Mouse (Mus musculus) right cerebral cortex, postnatal 4 days (tissue): ENCODE data around the gene Tusc2.
"Not testable (repeated sequence)": the region's sequence is repeated elsewhere in the genome, so short reads cannot be mapped to it uniquely, and the experiment has no call there.

Experiments
- DNase-seq: peaks from one replicate; pipeline ENCODE4 v3.0.0-alpha.2; 2022

Gene Tusc2

DNA sequence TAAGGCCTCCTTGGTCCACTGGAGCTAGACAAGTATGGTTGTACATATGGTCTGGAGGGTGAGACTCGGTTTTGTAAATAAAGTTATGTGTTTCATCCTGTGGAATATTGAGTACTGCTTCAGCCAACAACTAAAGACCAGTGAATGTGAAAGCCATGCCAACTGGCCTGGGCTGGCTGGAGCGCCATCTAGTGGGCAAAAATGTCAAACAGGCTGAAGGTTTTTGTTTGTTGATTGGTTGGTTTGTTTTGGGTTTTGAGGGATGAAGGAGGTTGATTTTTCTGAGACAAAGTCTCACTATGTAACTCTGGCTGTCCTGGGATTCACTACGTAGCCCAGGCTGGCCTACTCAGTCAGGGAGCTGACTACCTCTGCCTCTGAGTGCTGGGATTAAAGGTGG, 17.5 kb upstream of the Tusc2 start:
- DNase-seq: peak; percentile 82

DNA sequence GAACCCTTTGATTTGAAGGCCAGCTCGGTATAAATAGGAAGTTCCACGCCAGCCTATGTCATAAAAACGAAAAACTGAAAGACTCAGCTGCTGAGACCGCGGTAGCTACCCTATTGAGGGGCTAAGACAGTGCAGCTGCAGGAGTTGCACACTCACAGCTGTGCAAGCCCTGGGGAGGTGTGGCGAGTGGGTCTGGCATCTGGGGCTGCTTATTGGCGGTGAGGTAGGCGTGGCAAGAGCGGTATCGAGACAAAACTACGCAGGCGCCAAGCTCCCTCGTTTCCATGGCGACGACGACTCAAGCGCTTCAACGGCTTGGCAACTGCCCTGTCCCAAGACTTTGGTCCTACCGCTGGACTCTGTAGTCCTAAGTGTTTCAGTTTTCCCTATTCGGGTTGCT, 16.0 kb upstream of the Tusc2 start, which contains the start of gene Zmynd10:
TSS of gene Zmynd10 (plus strand) at position 273 of the 400 bp plus-strand sequence.
- DNase-seq: peak; percentile 87

DNA sequence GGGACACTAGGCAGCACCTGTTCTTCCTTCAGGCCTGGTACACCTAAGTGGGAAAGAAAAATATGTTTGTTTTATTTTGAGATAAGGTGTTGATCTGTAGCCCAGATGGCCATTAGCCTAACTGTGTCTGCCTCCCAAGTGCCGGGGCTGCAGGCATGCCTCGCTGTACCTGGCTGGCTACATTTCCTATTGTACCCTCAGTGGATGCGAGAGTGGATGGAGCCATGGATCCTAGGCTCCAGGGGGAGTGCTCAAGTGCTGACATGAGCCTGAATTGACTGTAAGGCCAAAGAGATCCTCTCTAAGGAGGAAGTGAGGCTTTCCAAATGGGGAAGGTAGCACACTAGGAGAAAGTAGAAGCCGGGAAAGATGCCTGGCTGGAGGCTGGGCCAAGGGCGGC, 15.1 kb upstream of the Tusc2 start:
- DNase-seq: no peak

DNA sequence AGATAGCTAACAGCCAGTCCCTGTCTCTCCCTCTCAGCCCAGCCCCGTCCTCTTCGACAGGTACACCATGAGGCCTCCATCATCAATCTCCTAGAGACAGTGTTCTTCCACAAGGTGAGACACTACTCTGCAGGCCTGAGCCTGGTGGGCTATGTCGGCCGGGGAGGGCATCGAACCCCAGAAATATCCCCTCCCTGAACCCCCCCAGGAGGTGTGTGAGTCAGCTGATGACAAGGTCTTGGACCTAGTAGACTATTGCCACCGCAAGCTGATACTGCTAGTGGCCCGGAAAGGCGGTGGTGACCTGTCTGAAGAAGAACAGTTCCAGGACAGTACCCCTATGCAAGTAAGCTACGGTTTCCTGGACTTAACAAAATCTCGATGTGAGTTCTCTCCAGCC, 14.2 kb upstream of the Tusc2 start:
- DNase-seq: no peak

DNA sequence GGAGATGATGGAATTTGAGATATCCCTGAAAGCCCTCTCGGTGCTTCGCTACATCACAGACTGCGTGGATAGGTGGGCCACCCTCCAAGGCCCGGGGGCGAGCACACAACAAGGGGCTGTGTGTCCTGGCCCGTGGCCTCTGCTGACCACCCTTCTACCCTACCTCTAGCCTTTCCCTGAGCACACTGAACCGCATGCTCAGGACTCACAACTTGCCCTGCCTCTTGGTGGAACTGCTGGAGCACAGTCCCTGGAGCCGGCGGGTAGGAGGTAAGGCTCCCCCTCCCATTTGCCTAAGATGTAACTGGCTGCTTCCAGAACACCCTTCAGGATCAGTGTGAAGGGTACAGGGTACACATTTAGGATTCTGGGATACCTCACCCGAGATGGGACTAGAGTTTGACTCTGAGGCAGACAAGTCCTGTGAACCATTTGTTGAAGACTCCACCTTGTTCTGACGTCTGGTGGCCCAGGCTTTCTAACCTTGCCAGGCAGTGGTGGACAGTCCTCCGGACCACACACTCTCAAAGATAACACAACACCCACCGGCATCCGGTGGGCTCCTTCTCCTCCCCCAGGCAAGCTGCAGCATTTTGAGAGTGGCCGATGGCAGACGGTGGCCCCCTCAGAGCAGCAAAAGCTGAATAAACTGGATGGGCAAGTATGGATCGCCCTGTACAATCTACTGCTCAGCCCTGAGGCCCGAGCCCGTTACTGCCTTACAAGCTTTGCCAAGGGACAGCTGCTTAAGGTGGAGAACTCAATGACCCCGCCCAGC, 13.6 kb upstream of the Tusc2 start:
- DNase-seq: no peak

DNA sequence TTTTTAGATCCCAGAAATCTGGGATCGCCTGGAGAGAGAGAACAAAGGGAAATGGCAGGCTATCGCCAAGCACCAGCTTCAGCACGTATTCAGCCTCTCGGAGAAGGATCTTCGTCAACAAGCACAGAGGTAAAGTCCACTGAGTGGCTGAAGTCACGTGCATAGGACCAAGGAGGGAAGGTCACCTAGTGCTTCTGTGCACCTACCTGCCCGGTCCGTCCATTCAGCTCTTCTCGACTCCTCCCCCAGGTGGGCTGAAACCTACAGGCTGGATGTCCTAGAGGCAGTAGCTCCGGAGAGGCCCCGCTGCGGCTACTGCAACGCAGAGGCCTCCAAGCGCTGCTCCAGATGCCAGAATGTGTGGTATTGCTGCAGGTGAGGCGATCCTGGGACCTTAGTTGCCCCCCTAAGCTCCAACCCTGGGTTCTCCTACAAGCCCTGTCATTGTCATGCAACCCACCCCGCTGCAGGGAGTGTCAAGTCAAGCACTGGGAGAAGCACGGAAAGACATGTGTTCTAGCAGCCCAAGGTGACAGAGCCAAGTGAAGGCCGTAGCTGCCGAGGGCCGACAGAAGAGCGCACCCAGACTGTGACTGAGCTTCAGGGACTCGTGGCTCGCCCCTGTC, 12.5 kb upstream of the Tusc2 start:
- DNase-seq: no peak

DNA sequence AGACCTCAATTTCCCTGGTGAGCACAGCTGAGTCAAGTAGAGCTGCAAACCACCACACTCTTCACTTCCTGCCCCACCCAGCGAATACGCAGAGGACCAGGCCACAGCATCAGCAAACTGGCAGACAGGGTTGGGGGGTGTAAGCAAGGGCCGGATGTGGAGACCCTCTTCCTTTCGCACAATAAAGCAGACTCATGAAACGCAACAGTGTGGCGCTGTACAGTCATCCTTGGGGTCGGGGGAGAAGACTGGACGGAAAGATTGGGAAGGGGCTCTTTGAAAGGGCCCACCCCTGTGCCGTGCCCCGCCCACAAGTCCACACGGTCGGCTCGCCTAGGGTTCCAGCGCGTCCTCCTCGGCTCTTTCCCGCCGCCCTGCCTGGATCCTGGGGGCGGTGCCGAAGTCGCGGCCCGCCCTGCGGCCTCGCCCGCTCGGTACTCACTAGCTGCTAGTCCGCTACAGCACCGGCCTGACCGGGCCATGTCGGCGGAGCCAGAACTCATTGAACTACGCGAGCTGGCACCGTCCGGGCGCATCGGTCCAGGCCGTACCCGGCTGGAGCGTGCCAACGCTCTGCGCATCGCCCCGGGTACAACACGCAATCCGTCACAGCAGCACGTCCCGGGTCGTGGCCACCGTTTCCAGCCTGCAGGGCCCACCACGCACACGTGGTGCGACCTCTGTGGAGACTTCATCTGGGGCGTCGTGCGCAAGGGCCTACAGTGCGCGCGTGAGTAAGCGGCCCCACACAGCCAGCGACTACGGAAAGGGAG, 11.8 kb upstream of the Tusc2 start, which contains the start of gene Rassf1:
TSS of gene Rassf1 (plus strand) at position 439 of the 773 bp plus-strand sequence.
- no peak for DNase-seq

DNA sequence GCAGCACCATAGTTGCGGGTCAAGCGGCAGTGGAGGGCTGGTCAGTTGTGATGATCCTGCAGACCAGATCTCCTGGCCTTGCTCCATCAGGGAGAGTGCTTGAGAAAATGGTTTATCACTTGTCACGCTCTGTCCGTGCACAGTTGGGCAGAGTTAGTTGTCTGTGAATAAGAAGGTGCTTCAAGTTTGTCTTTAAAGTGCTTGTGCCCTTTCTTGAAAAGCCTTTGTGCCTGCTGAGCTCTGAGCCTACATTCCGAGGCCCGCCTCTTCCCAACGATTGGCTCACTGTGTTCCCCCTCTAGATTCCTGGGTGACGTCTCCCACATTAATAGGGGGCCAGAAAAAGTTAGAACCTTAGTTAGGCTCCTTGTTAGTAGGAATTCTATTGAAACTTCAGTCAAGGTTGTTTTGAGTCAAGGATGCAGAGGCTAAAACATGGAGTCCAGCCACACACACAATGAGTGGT, 11.1 kb upstream of the Tusc2 start:
- DNase-seq: no peak

DNA sequence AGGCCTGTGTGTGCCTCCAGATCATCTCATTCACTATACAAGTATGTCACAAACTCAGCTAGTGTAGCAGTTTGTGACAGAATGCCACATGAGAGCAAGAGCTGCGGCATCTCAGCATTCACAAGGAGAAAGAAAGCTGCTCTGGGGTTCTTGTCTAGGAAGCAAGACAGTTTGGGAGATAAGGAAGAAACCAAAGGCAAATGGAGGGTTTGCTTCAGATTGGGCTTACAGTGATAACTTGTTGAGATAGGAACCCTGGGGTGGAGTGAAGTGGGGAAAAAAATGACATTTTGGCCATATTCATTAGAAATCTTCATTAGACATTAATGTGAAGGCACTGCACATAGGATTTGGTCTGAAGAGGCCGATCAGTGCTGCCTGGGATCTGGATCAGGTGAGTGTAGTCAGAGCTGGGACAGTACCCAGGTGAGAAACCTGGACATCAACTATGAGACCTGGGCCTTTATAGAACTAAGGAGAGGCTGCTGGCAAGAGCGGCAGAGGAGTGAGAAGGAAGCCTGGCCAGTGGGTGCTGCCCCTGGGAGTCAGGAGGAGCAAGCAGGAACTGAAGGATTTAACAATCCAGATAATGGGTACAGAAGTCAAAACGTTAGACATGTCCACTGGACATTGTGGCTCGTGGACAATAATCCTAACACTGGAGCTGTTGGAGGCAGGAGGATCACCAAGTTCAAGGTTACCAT, 10.2 kb upstream of the Tusc2 start:
- no peak for DNase-seq

DNA sequence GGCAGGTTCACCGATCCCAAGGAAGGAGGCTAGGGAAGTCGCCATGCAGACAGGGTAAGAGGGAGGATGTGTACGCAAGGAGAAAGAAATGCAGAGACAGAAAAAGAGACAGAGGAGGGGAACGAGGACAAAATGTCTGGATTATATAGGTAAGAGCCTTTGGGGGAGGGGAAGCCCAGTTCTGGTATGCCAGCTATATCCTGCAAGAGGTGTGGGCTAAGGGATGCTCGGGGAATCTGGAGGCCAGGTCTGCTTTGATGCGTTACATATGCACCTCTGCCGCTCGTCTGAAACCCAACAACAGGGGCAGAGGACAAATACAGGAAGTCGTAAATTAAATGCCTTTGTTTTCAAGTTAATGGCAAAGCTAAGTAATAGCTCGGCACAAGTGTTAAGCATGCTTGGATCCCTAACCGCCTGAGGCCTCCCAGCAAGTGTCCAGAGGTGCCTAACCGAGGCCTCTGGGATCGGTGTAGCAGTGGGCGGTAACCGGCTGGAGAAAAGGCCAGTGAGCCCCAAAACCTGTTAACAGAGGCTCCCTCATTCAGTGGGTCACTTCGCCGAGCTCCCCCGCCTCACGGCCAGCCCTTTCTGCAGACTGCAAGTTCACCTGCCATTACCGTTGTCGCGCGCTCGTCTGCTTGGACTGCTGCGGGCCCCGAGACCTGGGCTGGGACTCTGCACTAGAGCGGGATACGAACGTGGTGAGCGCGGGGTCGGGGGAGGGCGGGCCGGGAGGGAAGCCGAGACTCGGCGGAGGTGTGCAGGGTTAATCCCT, 9.3 kb upstream of the Tusc2 start:
- DNase-seq: no peak

DNA sequence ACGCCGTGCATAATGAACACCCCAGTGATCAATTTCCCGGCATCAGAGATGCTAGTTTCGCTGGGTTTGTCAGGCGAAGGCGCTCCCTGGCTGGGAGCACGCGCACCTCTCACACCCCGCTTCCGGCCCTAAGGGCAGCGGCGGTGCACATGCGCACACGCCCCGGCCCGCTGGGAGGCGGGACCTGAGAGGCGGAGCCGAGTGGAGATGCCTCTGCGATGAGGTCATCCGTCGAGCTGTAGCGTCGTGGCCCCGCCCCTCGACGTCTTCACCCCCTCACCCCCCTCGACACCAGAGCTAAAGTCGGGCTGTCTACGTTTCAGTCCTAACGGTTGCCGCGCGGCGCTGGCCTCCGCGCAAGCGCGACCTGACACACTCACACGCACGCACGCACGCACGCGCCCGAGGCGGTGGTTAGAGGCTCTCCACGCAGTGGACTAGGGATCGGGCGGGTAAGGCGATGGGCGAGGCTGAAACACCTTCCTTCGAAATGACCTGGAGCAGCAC, 8.7 kb upstream of the Tusc2 start:
- peak; percentile 92 for DNase-seq

DNA sequence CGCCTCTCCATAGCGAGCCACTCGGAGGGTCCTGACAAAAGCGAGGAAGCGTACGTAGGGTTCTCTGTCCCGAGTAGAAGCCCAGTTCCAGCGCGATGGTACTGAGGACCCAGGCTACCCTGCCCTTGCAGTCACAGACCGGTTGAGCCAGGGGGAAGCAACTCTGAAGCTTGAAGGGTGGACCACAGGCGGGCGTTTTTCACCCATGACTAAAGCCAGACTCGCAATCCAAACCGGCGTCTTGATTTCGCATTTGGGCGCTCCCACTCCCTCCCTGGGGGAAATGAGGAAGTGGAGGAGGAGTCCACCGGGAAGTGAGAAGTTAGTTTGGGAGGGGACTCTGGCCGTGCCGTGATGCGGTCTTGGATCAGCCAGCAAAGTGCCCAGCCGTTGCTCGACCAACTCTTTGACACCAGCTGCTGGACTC, 8.0 kb upstream of the Tusc2 start:
- DNase-seq: no peak

DNA sequence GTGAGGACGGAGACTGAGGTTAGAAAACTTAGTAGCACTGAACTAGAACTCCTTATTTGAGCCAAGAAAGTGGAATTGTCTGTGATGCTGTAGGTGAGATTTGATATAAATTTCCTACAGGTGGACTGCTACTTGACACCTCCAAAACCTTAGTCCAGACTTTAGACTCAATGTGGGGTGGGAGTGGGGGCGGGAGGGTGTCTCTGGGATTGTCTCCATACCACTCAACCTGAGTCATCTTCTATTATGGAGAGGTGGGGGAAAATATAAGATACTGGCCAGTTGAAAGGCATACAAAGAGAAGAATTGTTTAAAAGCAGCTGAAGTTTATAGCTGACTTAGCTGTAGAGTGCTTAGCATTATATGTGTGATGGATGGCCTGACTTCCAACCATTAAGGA, 7.4 kb upstream of the Tusc2 start:
- DNase-seq: no peak

DNA sequence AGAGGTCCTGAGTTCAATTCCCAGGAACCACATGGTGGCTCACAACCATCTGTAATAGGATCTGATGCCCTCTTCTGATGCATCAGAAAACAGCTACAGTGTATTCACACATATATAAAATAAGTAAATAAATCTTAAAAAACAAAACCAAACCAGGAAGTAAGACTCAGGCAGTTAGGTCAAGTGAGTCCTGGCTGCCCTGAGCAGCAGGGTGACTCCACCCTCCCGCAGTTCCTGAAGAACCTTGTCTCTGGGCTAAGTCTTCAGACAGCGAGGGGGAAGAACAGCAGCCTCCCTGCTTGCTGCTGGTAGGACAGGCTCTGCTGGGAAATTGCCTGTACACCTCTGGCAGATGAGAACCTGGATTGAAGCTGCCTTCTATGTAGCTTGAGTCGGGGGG, 6.7 kb upstream of the Tusc2 start:
- DNase-seq: no peak

DNA sequence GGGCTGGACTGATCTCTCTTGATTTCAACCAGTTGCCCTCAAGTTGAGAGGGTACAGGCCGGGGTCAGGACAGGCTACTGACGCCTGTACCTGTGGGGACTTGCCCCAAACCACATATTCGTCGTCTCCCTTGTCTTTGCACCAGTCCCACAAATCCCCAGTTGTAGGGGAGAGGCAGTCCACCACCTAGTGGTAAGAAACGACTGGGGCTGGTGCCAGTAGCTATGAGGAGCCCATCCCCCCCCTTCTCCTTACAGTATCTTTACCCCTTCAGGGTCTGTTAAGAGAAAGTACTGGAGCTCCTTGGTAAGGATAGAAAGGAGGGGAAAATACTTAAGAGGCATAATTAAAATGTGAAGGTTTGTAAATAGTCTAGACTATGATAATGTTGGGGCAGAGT, 2.5 kb downstream of the Tusc2 start:
- not testable (repeated sequence) for DNase-seq

DNA sequence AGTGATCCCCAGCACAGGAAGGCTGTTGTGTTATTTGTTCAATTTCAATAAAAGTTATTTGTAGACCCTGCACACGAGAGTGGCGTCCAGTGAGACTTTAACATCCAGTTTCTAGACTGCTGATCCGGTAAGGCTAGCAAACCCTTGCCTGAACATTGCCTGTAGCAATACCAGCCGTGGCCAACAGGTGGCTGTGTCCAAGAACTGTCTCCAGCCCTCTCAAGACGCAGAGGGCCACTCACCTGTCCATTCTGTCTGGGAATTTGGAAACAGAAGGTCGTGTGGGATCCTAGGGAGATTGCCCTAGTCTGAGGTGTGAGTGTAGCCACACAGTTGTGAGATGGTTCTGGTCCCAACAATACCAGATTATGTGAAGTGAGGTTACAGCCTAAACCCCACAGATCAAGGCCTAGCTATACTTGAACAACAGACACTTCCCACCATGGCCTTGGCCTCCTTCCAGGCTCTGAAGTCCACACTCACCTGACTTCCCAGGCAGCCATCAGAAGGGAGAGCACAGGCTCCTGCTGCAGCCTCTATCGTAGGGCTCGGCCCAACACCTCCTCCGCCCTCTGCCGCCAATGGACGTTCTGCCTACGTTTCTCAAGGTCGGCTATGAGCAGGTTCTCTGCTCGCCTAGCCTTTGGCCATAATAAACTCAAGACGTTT, 3.1 kb downstream of the Tusc2 start:
- DNase-seq: peak; percentile 83

DNA sequence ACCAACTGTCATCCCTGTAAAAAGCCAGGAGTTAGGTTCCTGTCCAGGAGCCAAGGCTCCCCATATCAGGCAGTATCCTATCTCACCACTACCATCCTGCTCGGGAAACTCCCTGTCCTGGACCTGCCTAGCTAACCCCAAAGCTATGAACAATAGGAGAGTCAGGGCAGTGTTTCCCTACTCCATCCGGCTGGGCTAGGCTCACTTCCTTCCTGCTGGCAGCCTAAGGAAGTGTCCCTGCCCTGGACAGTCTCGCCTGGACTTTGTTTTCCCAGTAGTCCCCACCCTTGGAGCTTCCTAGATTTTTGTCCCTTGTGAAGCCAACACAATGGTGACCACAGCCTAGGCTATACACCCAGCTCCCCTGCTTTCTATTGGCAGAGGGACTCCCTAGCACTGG, 3.8 kb downstream of the Tusc2 start:
- DNase-seq: no peak

DNA sequence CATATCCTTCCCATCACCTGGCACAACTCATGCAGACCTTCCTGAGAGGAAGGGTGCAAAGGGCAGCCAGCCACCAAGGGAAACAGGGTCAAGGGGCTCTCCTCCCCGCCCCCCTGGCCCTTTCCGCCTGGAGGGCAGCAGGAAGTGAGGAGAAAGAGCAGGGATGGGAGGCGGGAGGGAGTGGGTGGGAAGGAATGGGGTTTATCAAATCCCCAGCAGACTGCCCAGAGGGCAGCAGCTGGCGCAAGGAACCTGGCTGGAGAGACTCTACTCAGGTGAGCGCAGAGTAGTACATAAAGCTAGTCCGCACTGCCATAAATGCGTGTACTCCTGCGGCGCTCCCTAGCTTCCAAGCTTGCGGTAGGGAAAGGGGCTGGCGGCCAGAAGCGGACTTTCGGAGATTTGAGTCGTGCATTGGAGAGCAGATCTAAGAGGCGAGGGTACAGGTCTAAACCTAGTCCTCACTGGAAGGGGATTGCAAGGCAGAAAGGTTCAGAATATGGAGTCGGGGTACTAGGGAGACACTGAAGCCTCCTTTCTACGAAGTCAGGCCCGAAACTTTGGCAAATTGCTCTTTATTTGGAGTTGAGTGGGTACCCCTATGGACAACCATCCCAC, 4.8 kb downstream of the Tusc2 start, which contains the start of gene Hyal2:
TSS of gene Hyal2 (plus strand) at position 244 of the 618 bp plus-strand sequence.
- no peak for DNase-seq

DNA sequence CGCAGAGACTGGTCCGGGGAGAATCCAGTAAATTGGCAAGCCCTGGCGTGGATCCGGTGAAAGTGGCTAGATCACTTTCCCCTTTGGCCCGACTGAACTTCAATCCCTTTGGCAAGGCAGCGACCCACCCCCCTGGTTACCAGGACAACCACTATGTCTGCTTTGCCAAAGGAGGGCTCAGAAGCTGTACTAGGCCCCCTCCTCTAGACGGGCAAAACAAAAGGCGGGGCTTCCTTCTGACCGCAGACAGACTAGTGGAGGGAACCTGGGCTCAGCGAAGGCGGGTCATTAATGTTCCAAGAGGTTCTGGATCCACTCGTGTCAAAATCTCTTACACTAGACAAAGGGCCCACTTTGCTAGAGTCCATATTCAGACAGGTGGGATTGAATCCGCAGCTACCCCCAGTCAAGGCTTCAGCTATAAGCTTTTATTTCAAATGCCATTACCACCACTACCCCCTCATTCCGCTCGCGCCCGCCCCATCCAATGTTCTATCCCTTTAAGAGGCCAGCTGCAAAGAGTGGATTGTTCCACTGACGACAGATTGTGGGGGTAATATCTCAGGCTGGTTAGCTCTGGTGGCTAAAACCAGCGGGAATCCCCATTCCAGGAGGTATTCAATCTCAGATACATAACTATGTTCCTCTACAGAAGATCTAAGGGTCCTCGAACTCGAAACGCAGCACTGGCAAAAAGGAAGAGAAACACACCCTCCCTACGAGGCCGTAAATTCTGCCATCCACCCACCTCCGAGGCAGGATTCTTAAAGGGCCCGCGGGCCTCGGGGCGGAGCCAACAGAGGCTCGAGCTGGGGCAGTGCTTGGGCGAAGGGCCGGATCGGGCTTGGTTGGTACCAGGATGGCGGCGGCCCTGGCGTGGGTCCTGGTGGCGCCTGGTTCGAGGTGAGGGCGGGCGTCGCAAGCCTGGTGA, 5.5 kb downstream of the Tusc2 start:
- DNase-seq: peak; percentile 78

DNA sequence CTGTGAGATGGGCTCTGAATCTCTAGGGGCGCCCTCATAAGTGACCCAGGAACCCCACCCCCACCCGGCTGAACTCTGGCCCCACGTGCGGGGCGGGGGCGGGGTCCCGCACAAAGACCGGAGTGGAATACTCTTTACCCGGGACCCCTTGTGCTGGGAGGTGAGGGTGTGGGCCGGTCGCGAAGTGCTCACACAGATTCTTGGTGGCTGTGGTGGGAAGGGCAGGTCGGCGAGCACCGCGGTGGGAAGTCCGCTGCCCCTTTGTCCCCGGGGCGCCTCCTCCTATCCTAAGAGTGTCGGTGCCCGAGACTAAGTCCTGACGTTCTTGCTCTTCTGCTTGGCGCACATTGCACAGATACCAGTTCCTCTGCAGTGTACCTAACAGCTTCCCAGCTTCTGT, 6.2 kb downstream of the Tusc2 start:
- DNase-seq: no peak
